Mouse (Mus musculus) E14TG2a.4 (cell line): ENCODE measurements around the gene Sos1.
A peak's percentile ranks its signal among the peaks of the same experiment; 100 is the strongest.

Experiments
- H3K27me3 ChIP-seq: 2 replicates; pipeline ENCODE4 v1.6.1; 2014; ENCODE audit warnings: low read length, control low read depth; ENCODE audit not compliant: insufficient read depth
- H3K36me3 ChIP-seq: 2 replicates; pipeline ENCODE4 v1.6.1; 2014; ENCODE audit warnings: low read length, control low read depth; ENCODE audit not compliant: insufficient read depth
- H3K4me1 ChIP-seq: replicated peaks from 2 replicates; pipeline ENCODE4 v1.6.1; 2014; ENCODE audit warnings: low read depth, low read length, control low read depth
- H3K4me3 ChIP-seq: replicated peaks from 2 replicates; pipeline ENCODE4 v1.5.1; 2014; ENCODE audit warnings: mild to moderate bottlenecking, low read length
- H3K9me3 ChIP-seq: 2 replicates; pipeline ENCODE4 v1.6.1; 2014; ENCODE audit warnings: low read length, control low read depth
- CTCF ChIP-seq: conservative IDR thresholded peaks from 2 replicates; pipeline ENCODE4 v1.5.1; 2014; ENCODE audit warnings: low read length
- NANOG ChIP-seq: IDR thresholded peaks from 2 replicates; pipeline ENCODE4 v1.6.1; 2014; ENCODE audit warnings: borderline replicate concordance, low read length, mixed read lengths
- POU5F1 ChIP-seq: IDR thresholded peaks from 2 replicates; pipeline ENCODE4 v1.6.1; 2014; ENCODE audit warnings: low read length, borderline replicate concordance

Gene Sos1

GRCm38 (mm10) chr17:80513766-80514165, 33.5 kb upstream of the Sos1 start:
- Histone ChIP-seq H3K4me3 (no peak overlapping the region), H3K4me1 (peaks cover 9% of the 10 kb centered on the region), H3K9me3 (no peaks in the 10 kb centered on the region), H3K27me3 (no peaks in the 10 kb centered on the region), H3K36me3 (no peaks in the 10 kb centered on the region)
- TF ChIP-seq CTCF (no peak), NANOG (no peak), POU5F1 (no peak)

- Histone ChIP-seq H3K4me1 (peaks cover 7% of the 10 kb centered on the region), H3K9me3 (no peaks in the 10 kb centered on the region), H3K27me3 (no peaks in the 10 kb centered on the region), H3K4me3 (no peak overlapping the region), H3K36me3 (peaks cover 8% of the 10 kb centered on the region; the same call in 1 of the 2 replicates)
- TF ChIP-seq NANOG, result no peak
- TF ChIP-seq POU5F1, result no peak
- TF ChIP-seq CTCF, result no peak
Measured at GRCm38 (mm10) chr17:80510459-80510855, 30.2 kb upstream of the Sos1 start.

- Histone ChIP-seq H3K4me3 (no peak overlapping the region), H3K27me3 (no peaks in the 10 kb centered on the region), H3K9me3 (no peaks in the 10 kb centered on the region), H3K36me3 (peaks cover 14% of the 10 kb centered on the region), H3K4me1 (peaks cover 7% of the 10 kb centered on the region)
- TF ChIP-seq NANOG (no peak), POU5F1 (no peak), CTCF (no peak)
Measured at GRCm38 (mm10) chr17:80509494-80510458, 29.5 kb upstream of the Sos1 start.

GRCm38 (mm10) chr17:80505766-80506165, 25.5 kb upstream of the Sos1 start:
- H3K27me3 ChIP-seq, result no peaks in the 10 kb centered on the region
- peaks cover 28% of the 10 kb centered on the region for H3K4me1 ChIP-seq
- H3K4me3 ChIP-seq, result no peak overlapping the region
- no peaks in the 10 kb centered on the region for H3K9me3 ChIP-seq
- TF ChIP-seq CTCF, result no peak
- no peak for TF ChIP-seq NANOG
- no peak for TF ChIP-seq POU5F1
- peaks cover 25% of the 10 kb centered on the region for H3K36me3 ChIP-seq

- Histone ChIP-seq H3K4me3 (no peak overlapping the region), H3K27me3 (no peaks in the 10 kb centered on the region), H3K9me3 (no peaks in the 10 kb centered on the region), H3K36me3 (peaks cover 25% of the 10 kb centered on the region), H3K4me1 (peaks cover 33% of the 10 kb centered on the region)
- no peak for TF ChIP-seq POU5F1
- no peak for TF ChIP-seq CTCF
- TF ChIP-seq NANOG, result no peak
Measured at GRCm38 (mm10) chr17:80505342-80505741, 25.1 kb upstream of the Sos1 start.

- Histone ChIP-seq H3K9me3 (no peaks in the 10 kb centered on the region), H3K4me3 (0 out of 2 replicates have a peak overlapping the region, but pooled peaks have one; percentile 69), H3K27me3 (no peaks in the 10 kb centered on the region), H3K36me3 (peaks cover 25% of the 10 kb centered on the region), H3K4me1 (peaks cover 61% of the 10 kb centered on the region)
- TF ChIP-seq NANOG (no peak), CTCF (0 out of 2 replicates have a peak, but pooled peaks have one; percentile 5), POU5F1 (no peak)
Measured at GRCm38 (mm10) chr17:80501805-80502172, 21.5 kb upstream of the Sos1 start.

GRCm38 (mm10) chr17:80501037-80501804, 21.0 kb upstream of the Sos1 start:
- Histone ChIP-seq H3K36me3 (peaks cover 24% of the 10 kb centered on the region), H3K4me3 (peak overlapping the region; percentile 69; the same call in 1 of the 2 replicates), H3K9me3 (no peaks in the 10 kb centered on the region), H3K27me3 (no peaks in the 10 kb centered on the region), H3K4me1 (peaks cover 64% of the 10 kb centered on the region)
- TF ChIP-seq POU5F1 (no peak), CTCF (no peak), NANOG (no peak)

- H3K9me3 ChIP-seq, result no peaks in the 10 kb centered on the region
- H3K4me3 ChIP-seq, result peak overlapping the region; percentile 69
- TF ChIP-seq NANOG (no peak), CTCF (no peak), POU5F1 (no peak)
- H3K27me3 ChIP-seq, result no peaks in the 10 kb centered on the region
- H3K4me1 ChIP-seq, result peaks cover 72% of the 10 kb centered on the region
- H3K36me3 ChIP-seq, result peaks cover 12% of the 10 kb centered on the region
Measured at GRCm38 (mm10) chr17:80500025-80500424, 19.8 kb upstream of the Sos1 start.
